Mouse (Mus musculus) liver, adult 2 months (tissue): ENCODE measurements around the gene Znhit3.

ENCODE experiments used
- CTCF ChIP-seq: fragments of 200-500 bp; IDR thresholded peaks from 2 replicates; pipeline ENCODE4 v1.5.1; 2011; ENCODE audit warnings: low read depth, low read length, control low read depth
- POLR2A ChIP-seq: fragments of 200-500 bp; IDR thresholded peaks from 2 replicates; pipeline ENCODE4 v1.6.1; 2011; ENCODE audit warnings: low read length, control low read depth; ENCODE audit not compliant: insufficient read depth; ENCODE audit errors: extremely low read depth

GRCm38 (mm10) chr11:84867586-84867985 lies 48.6 kb downstream of the Znhit3 start:
- TF ChIP-seq POLR2A (no peak), CTCF (no peak)
